Mouse (Mus musculus): ENCODE results near the gene Ptbp1. TPM values are rescaled to one million over a fixed set of nuclear protein-coding genes. Genes with fewer than 3 reads are reported as not detected.

The Ptbp1 gene
- polyA plus RNA-seq, 1 experiment from 2014 or later, result 136 TPM

DNA sequence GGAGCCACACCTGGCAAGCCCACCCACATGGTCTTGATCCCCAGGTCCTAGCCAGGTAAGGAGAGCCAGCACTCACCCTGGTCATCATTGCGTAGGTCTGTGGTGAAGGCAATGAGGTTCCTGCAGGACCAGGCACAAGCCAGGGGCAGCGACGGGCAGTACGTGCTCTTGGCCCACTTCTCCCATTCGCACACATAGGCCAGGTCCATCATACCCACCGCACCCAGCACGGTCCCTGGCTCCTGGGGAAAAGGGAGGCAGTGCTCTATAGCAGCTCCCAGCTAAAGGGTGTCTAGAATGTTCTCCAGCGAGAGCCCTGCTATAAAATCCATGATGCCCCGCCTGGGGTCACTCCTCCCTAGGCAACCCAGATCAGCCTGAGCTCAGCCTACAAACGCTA, 53.2 kb downstream of the Ptbp1 start:
- Histone ChIP-seq H3K9ac (no peak overlapping the region), H3K4me1 (replicated peaks) (peaks cover 31% of the 10 kb centered on the region), H3K27ac (0 out of 2 replicates have a peak overlapping the region, but pooled peaks have one; percentile 96), H3K9me3 (replicated peaks) (no peaks in the 10 kb centered on the region), H3K4me2 (peak overlapping the region; percentile 69; the same call in 1 of the 2 replicates), H3K27me3 (no peaks in the 10 kb centered on the region), H3K4me3 (replicated peaks) (no peak overlapping the region), H3K36me3 (peaks cover 56% of the 10 kb centered on the region)
- no peak for DNase-seq
- ATAC-seq (ENCODE audit: low read depth), result no peak
- 89% methylated on average over 10 of the region's 10 CpGs for WGBS (ENCODE audit: insufficient replicate concordance)

DNA sequence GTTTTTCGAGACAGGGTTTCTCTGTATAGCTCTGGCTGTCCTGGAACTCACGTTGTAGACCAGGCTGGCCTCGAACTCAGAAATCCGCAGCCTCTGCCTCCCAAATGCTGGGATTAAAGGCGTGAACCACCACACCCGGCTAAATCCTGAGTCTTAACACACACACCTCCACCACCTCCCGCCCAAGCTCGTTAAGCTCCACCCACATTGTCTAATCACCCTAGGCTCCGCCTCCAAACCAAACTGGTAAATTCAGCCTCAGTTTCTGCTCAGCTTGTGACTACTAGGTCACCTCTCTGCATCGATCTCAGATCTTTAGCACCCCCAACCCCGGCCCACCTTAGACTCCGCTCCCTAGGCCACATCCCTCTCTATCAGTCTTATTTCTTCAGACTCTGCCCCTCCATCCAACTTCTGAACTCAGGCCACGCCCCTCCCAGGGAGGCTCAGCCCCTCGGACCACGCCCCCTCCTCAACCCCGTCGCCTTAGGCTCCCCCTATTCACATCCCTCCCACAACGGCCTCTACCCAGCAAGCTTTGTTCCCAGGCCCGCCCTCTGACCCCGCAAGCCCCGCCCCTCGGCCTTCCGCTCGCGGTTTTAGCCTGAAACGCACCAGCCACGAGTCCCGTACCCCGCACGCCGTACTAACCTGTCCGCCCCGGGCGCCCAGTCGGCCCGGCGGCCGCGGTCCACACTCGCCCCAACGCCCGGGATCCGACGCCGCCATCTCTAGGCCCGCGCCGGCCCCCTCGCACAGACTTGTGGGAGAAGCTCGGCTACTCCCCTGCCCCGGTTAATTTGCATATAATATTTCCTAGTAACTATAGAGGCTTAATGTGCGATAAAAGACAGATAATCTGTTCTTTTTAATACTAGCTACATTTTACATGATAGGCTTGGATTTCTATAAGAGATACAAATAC, 54.2 kb downstream of the Ptbp1 start, which contains the start of gene Med16:
Gene Med16, minus strand, starts transcription at position 757 of the 925 bp plus-strand sequence.
- Histone ChIP-seq H3K4me1 (replicated peaks) (peaks cover 41% of the 10 kb centered on the region), H3K27ac (peak within 1 kb of the TSS; percentile 96), H3K9me3 (replicated peaks) (no peaks in the 10 kb centered on the region), H3K36me3 (peaks cover 53% of the 10 kb centered on the region), H3K9ac (peak within 1 kb of the TSS; percentile 91), H3K4me2 (peak within 1 kb of the TSS; percentile 69), H3K4me3 (replicated peaks) (peak within 1 kb of the TSS; percentile 80), H3K27me3 (no peaks in the 10 kb centered on the region)
- 2% methylated on average over 52 of the region's 52 CpGs for WGBS (ENCODE audit: insufficient replicate concordance)
- ATAC-seq (ENCODE audit: low read depth) (peak; percentile 89), DNase-seq (peak; percentile 95)

DNA sequence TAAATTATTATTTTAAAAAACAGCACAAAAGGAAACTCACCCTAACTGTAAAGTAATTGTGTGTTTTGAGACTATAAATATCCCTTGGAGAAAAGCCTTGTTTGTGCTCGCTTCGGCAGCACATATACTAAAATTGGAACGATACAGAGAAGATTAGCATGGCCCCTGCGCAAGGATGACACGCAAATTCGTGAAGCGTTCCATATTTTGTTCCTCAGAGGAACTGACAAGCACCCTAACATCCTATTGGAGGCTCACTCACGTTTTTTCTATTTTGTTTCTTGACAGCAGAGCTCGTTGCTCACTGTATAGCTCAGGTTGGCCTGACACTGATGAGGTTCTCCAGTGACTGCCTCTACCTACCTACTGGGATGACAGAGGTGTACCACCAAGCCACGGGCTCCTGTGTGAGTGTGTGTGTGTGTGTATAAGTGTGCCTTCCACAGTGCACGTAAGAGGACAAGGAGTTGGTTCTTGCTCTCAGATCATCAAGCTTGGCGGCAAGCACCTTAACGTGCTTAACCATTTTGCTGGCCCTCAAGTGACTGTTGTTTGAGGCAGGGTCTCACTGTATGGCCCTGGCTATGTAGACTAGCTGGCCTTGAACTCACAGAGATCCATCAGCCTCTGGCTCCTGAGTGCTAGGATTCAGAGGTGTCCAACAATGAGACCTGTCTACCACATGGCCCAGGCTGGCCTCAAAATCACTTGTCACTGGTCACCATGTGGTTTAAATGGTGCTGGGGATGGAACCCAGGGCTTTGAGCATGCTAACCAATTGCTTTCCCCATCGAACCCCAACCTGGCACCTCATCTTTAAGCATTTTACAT, 55.1 kb downstream of the Ptbp1 start:
- DNase-seq (peak; percentile 59), ATAC-seq (ENCODE audit: low read depth) (peak; percentile 66)
- WGBS (ENCODE audit: insufficient replicate concordance), result 24% methylated on average over 14 of the region's 14 CpGs
- H3K27ac ChIP-seq, result peak overlapping the region; percentile 82
- no peaks in the 10 kb centered on the region for H3K27me3 ChIP-seq
- H3K4me3 ChIP-seq (replicated peaks), result peak overlapping the region; percentile 25
- peak overlapping the region; percentile 48 for H3K9ac ChIP-seq
- peaks cover 50% of the 10 kb centered on the region for H3K4me1 ChIP-seq (replicated peaks)
- H3K4me2 ChIP-seq, result peak overlapping the region; percentile 44
- H3K36me3 ChIP-seq, result peaks cover 52% of the 10 kb centered on the region
- no peaks in the 10 kb centered on the region for H3K9me3 ChIP-seq (replicated peaks)

DNA sequence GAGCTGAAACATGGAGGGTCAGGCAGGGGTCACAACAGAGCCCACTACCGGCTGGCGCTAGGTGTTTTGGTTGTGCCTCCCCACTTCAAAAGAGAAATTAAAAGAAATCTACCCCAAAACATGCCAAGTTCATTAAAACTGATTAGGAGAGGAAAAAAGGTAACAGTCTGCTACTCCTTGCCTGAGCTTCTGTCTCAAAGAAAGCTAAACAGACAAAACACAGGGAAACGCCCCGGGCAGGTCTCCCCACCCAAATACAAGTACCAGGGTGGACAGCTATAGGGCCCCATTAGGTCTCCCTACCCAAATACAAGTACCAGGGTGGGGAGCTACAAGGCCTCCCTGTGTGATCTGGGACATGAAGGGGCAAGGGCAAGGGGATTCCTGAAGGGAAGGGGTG, 56.3 kb downstream of the Ptbp1 start, which contains the start of gene Gm26602:
Gene Gm26602, plus strand, starts transcription at position 301 of the 400 bp plus-strand sequence.
- Histone ChIP-seq H3K4me3 (replicated peaks) (no peak within 1 kb of the TSS), H3K4me1 (replicated peaks) (peaks cover 63% of the 10 kb centered on the region), H3K9ac (peak within 1 kb of the TSS; percentile 48), H3K27me3 (no peaks in the 10 kb centered on the region), H3K4me2 (peak within 1 kb of the TSS; percentile 44; the same call in 1 of the 2 replicates), H3K9me3 (replicated peaks) (no peaks in the 10 kb centered on the region), H3K36me3 (peaks cover 39% of the 10 kb centered on the region), H3K27ac (peak within 1 kb of the TSS; percentile 82)
- 90% methylated on average over 4 of the region's 4 CpGs for WGBS (ENCODE audit: insufficient replicate concordance)
- DNase-seq (no peak), ATAC-seq (ENCODE audit: low read depth) (no peak)

DNA sequence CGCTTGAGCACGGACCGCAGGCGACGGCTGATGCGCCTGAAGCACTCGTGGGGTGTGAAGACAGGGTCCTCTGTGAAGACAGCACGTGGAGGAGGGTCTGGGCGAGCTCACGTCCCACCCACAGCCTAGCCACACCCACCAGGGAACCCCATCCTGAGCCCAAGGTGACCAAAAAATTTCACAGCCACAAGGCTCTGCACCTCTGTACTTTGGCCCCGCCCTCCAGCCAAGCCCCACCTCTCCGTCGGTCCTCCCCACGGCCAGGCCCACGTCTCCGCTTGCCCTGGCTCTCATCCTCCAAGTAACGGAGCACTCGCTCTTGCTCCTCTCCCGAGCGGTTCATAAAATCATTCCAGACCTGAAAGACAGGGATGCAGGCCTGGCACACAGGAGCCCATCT, 58.2 kb downstream of the Ptbp1 start:
- Histone ChIP-seq H3K27ac (no peak overlapping the region), H3K9me3 (replicated peaks) (no peaks in the 10 kb centered on the region), H3K27me3 (peaks cover 3% of the 10 kb centered on the region), H3K9ac (no peak overlapping the region), H3K4me1 (replicated peaks) (peaks cover 74% of the 10 kb centered on the region), H3K36me3 (peaks cover 23% of the 10 kb centered on the region), H3K4me3 (replicated peaks) (no peak overlapping the region), H3K4me2 (no peak overlapping the region)
- DNase-seq (no peak), ATAC-seq (ENCODE audit: low read depth) (no peak)
- 80% methylated on average over 20 of the region's 20 CpGs for WGBS (ENCODE audit: insufficient replicate concordance)

Small RNAs within 50 kb of the gene (microRNA-seq; reads per million reads assigned to microRNA genes)
- not detected for gene Mir6910

Other genes starting within 250 kb of the Ptbp1 start
- not detected in 2 replicates for gene C2cd4c, start 240.4 kb upstream of the Ptbp1 start, polyA plus RNA-seq (2015; fragmentation: Nextera tagmentation; extraction: Ambion mirVana)
- 0.28 and 0.29 TPM in 2 replicates for gene Shc2, start 216.5 kb upstream of the Ptbp1 start, polyA plus RNA-seq (2015; fragmentation: Nextera tagmentation; extraction: Ambion mirVana)
- not detected in 2 replicates for gene Odf3l2, start 208.7 kb upstream of the Ptbp1 start, polyA plus RNA-seq (2015; fragmentation: Nextera tagmentation; extraction: Ambion mirVana)
- 0.24 and 0.27 TPM in 2 replicates for gene Madcam1, start 189.9 kb upstream of the Ptbp1 start, polyA plus RNA-seq (2015; fragmentation: Nextera tagmentation; extraction: Ambion mirVana)
- gene Tpgs1, start 185.1 kb upstream of the Ptbp1 start, polyA plus RNA-seq (2015; fragmentation: Nextera tagmentation; extraction: Ambion mirVana), result 25.3 and 27.5 TPM in 2 replicates
- 164 and 166 TPM in 2 replicates for gene Cdc34, start 172.2 kb upstream of the Ptbp1 start, polyA plus RNA-seq (2015; fragmentation: Nextera tagmentation; extraction: Ambion mirVana)
- gene Gzmm, start 165.4 kb upstream of the Ptbp1 start, polyA plus RNA-seq (2015; fragmentation: Nextera tagmentation; extraction: Ambion mirVana), result 0.22 and 0.32 TPM in 2 replicates
- gene Bsg, start 149.9 kb upstream of the Ptbp1 start, polyA plus RNA-seq (2015; fragmentation: Nextera tagmentation; extraction: Ambion mirVana), result 903 and 946 TPM in 2 replicates
- not detected in 2 replicates for gene Hcn2, start 137.8 kb upstream of the Ptbp1 start, polyA plus RNA-seq (2015; fragmentation: Nextera tagmentation; extraction: Ambion mirVana)
- 20.0 and 20.8 TPM in 2 replicates for gene Polrmt, start 107.8 kb upstream of the Ptbp1 start, polyA plus RNA-seq (2015; fragmentation: Nextera tagmentation; extraction: Ambion mirVana)
- gene Fgf22, start 99.4 kb upstream of the Ptbp1 start, polyA plus RNA-seq (2015; fragmentation: Nextera tagmentation; extraction: Ambion mirVana), result not detected in 2 replicates
- gene Rnf126, start 87.5 kb upstream of the Ptbp1 start, polyA plus RNA-seq (2015; fragmentation: Nextera tagmentation; extraction: Ambion mirVana), result 43.7 and 48.5 TPM in 2 replicates
- 0.58 and 0.68 TPM in 2 replicates for gene Fstl3, start 77.2 kb upstream of the Ptbp1 start, polyA plus RNA-seq (2015; fragmentation: Nextera tagmentation; extraction: Ambion mirVana)
- gene Prss57, start 63.5 kb upstream of the Ptbp1 start, polyA plus RNA-seq (2015; fragmentation: Nextera tagmentation; extraction: Ambion mirVana), result 2.6 and 3.2 TPM in 2 replicates
- 7.1 and 7.4 TPM in 2 replicates for gene Palm, start 60.9 kb upstream of the Ptbp1 start, polyA plus RNA-seq (2015; fragmentation: Nextera tagmentation; extraction: Ambion mirVana)
- gene Misp, start 33.4 kb upstream of the Ptbp1 start, polyA plus RNA-seq (2015; fragmentation: Nextera tagmentation; extraction: Ambion mirVana), result 0.25 and 0.75 TPM in 2 replicates
- gene Prtn3, start 20.0 kb downstream of the Ptbp1 start, polyA plus RNA-seq (2015; fragmentation: Nextera tagmentation; extraction: Ambion mirVana), result 54.8 and 64.6 TPM in 2 replicates
- gene Plppr3, start 20.2 kb downstream of the Ptbp1 start, polyA plus RNA-seq (2015; fragmentation: Nextera tagmentation; extraction: Ambion mirVana), result 5.7 and 5.8 TPM in 2 replicates
- 47.1 and 59.3 TPM in 2 replicates for gene Elane, start 31.8 kb downstream of the Ptbp1 start, polyA plus RNA-seq (2015; fragmentation: Nextera tagmentation; extraction: Ambion mirVana)
- gene Cfd, start 36.4 kb downstream of the Ptbp1 start, polyA plus RNA-seq (2015; fragmentation: Nextera tagmentation; extraction: Ambion mirVana), result not detected in 2 replicates
- 16.9 and 19.0 TPM in 2 replicates for gene Med16, start 54.5 kb downstream of the Ptbp1 start, polyA plus RNA-seq (2015; fragmentation: Nextera tagmentation; extraction: Ambion mirVana)
- 11.3 TPM in 1 of 2 replicates, not detected in the other for gene Gm26602, start 56.4 kb downstream of the Ptbp1 start, polyA plus RNA-seq (2015; fragmentation: Nextera tagmentation; extraction: Ambion mirVana)
- gene Kiss1r, start 62.5 kb downstream of the Ptbp1 start, polyA plus RNA-seq (2015; fragmentation: Nextera tagmentation; extraction: Ambion mirVana), result 0.19 and 0.28 TPM in 2 replicates
- 63.0 and 63.8 TPM in 2 replicates for gene R3hdm4, start 66.8 kb downstream of the Ptbp1 start, polyA plus RNA-seq (2015; fragmentation: Nextera tagmentation; extraction: Ambion mirVana)
- gene Arid3a, start 72.6 kb downstream of the Ptbp1 start, polyA plus RNA-seq (2015; fragmentation: Nextera tagmentation; extraction: Ambion mirVana), result 5.4 and 5.7 TPM in 2 replicates
- gene Wdr18, start 105.7 kb downstream of the Ptbp1 start, polyA plus RNA-seq (2015; fragmentation: Nextera tagmentation; extraction: Ambion mirVana), result 78.2 and 83.0 TPM in 2 replicates
- 0.07 and 0.10 TPM in 2 replicates for gene Grin3b, start 116.3 kb downstream of the Ptbp1 start, polyA plus RNA-seq (2015; fragmentation: Nextera tagmentation; extraction: Ambion mirVana)
- gene Tmem259, start 129.9 kb downstream of the Ptbp1 start, polyA plus RNA-seq (2015; fragmentation: Nextera tagmentation; extraction: Ambion mirVana), result 8.2 TPM in 2 replicates
- gene Cnn2, start 134.2 kb downstream of the Ptbp1 start, polyA plus RNA-seq (2015; fragmentation: Nextera tagmentation; extraction: Ambion mirVana), result 45.8 and 49.6 TPM in 2 replicates
- gene Abca7, start 142.1 kb downstream of the Ptbp1 start, polyA plus RNA-seq (2015; fragmentation: Nextera tagmentation; extraction: Ambion mirVana), result 6.3 and 7.4 TPM in 2 replicates
- 14.3 and 14.9 TPM in 2 replicates for gene Arhgap45, start 162.2 kb downstream of the Ptbp1 start, polyA plus RNA-seq (2015; fragmentation: Nextera tagmentation; extraction: Ambion mirVana)
- 120 and 122 TPM in 2 replicates for gene Polr2e, start 185.4 kb downstream of the Ptbp1 start, polyA plus RNA-seq (2015; fragmentation: Nextera tagmentation; extraction: Ambion mirVana)
- 677 TPM in 2 replicates for gene Gpx4, start 192.7 kb downstream of the Ptbp1 start, polyA plus RNA-seq (2015; fragmentation: Nextera tagmentation; extraction: Ambion mirVana)

All from liver, embryonic 13.5 days (tissue).